Mouse (Mus musculus) A20 (cell line): ENCODE measurements at regions not wholly inside any gene's neighbourhood (a gene's known extent, or its start where the extent isn't known, plus 50 kb on each side); places are given as distances from the start of the nearest gene placed in this dataset.
"Not testable (repeated sequence)": the region's sequence is repeated elsewhere in the genome, so short reads cannot be mapped to it uniquely, and the experiment has no call there.

ENCODE experiments used
- DNase-seq: peaks from one replicate; pipeline ENCODE4 v3.0.0-alpha.2; 2011; ENCODE audit warnings: low read depth, low spot score

DNA sequence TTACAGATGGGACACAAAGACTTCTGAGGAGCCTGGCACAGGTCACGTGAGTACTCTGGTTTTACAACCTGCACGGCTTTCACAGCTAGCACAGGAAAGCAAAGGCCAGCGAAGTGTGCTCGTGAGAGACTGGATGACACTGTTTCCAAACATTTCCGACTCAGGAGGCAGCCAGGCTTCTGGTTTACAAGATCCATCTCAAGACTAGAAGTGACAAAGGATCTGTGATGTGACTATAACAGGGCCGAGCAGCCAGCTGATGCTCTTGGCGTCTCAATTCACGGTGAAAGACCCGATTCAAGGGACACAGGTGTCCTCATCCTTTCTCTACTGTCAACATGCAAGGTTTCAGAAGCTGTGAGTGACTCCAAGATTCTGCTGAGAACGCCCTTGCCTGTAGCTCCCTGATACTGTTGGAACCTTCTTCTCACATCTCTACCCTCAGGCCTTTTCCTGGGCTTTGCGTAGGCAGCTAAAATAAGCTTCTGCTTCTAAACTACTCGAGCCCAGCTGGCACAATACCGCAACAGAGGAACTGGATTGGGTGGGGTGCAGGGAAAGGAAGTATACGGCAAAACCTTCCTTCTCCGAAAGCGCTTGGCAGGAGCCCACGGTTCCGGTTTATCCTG, 300.3 kb downstream of the Abcc12 start:
- no peak for DNase-seq

DNA sequence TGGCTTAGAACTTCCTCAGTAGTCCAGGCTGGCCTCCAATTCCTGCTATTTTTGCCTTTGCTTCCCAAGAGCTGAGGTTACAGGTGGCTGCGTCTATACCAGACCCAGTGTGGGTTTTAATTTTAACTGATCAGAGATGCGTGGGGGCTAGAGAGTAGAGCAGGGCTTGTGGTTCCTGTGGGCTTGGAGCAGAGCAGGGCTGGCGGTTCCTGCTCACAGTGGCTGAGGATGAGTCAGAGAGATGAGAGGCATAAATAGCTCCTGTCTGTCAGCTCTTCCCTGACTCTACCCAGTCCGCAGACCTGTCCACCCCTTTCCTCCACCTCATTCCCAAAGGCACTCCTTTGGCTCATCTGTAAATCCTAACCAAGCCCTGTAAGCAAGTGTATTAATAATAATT, 304.8 kb downstream of the Abcc12 start:
- no peak for DNase-seq

DNA sequence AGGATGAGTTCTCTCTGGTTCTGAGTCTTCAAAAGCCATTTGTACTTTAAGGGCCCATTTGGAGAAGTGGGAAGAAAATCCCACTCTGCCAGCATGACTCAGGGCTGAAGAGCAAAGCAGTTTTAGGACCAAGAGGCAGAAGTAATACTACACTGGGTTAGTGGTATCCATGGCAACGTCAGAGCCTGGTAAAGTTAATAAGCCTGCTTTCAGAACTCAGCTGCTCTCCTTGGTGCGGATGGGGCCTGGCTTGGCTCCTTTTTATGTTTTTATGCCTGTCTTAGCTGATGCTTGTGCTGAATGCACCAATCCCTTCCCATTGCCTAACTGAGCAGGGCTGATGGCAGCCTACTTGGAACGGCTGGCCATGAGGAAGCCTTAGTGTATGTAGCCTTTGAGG, 306.7 kb downstream of the Abcc12 start:
- DNase-seq, result no peak

DNA sequence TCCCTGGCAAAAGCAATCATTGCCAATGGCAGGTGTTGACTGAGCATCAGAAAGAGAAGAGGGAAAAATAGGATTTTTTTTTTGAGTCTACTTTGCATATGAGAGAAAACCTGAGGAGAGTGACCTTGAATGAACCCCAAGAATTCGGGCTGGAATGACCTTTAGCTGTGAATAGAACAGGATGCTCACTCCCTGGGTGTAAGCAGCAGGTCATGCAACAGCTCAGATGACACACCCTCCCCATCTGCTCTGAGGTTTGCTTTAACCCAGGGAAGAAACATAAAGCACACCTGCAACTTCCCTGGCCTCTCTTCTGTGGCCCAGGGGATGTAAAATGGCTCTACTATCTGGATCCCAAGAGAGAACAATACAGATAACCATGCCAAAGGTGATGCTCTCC, 307.9 kb downstream of the Abcc12 start:
- DNase-seq, result no peak

DNA sequence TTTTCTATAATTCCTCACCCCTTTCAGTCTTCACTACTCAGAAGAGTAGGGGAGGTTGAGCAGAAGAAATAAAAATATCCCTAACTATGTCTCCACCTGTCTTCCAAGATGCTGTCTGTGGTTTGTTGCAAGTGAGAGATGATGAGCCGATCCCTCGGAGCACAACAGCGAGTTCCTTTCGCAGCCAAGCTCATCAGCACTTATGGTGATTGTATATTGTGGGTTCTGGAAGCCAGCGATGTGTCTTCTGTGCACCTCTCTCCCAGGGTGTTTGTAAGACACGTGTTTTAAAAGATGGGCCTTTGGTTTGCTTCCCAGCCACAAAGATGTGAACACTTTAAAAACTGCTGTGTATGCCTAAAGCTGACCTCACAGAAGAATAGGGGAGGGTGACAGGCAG, 309.0 kb downstream of the Abcc12 start:
- no peak for DNase-seq

DNA sequence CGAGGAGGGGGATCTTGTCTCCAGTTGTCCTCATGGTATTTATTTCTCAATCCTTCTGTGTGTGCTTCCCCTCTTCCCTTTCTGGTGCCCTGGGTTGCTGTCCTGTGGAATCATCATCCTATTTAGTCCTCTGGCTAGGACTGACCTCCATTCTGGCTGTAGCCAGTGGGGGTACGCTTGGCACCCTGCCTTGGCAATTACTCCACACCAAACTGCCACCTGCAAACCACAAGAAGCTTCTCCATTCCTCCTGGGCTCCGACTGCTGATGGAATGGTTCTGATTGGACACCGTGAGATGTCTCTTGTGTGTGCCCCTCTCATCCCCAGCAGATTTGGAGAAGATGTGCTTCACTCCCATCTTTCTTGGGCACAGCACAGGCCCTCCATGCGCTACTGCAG, 322.5 kb downstream of the Abcc12 start:
- DNase-seq, result no peak

DNA sequence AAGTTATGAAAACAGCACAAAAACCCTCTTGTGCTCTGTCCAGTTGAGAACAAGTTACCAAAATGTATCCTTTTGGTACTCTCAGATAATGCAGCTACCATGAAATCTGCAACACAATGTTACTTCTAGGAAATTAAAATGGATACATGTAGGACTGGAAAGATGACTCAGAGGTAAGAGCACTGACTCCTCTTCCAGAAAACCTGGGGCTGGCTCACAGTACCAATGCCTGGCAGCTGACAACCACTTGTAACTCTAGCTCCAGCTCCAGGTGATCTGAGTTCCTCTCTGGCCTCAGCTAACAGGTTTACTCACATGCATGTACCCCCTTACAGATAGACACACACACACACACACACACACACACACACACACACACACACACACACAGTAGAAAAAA, 325.1 kb downstream of the Abcc12 start:
- no peak for DNase-seq

DNA sequence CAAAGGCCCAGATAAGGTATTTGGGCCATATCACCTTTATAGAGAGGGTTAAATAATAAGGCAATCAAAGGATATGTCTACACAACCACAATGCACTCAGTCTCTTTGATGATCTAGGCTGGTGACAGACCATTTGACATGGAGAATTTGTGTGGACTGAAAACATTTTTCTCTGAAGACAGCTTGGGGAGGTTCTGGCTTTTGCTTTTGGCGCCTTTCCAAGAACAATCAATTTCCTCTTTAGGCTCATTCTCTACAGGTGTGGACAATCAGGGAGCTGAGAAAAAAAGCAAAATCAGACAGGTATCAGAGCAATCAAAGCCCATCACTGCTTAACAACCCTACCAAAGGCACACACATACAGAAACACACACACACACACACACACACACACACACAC, 325.8 kb downstream of the Abcc12 start:
- DNase-seq, result no peak

DNA sequence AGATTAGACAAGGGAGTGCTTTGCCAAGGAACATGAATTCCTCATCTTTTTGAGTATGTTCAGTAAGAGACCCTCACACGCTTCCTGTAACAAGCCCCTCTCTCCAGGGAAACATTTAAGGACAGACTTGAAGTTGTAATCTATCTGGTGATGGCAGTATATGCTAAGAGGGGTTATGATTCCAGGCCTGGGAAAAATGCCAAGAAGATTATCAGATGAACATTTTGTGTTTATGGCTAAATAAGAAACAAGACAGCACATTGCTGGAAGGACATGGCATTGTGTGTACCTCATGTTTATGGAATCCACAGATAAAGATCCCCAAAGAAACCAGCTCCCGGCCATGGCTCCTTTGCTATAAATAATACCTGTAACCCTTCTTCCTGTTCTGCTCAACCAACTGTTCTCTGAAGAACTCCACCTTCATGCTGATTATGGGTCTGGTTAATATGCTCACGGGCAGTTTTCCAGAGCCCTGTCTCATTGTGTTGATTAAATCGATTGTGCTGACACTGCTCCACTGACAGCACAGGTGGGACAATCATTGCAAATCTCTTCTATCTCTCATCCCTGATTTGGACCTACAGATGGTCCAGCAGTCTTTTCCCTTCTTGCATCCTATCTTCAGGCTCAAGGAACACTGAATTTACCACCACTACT, 327.7 kb downstream of the Abcc12 start:
- DNase-seq, result no peak

DNA sequence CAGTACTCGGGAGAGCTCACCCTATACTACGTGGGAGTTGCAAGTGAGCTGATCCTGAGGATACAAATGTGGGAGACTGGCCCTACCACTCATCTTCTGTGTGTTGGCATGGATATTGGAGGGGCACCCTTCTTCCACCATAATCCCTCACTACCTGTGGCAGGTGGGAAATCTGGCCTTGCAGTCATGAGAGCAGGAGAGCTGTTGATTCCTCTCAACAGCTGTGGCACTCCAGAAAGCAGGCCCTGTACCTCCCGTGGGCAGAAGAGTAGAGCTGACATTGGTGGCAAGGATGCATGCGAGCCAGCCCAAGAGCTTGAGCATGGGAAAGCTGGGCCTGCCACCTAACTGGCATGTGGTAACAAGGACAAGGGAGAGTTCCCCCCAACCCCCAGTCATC, 345.8 kb downstream of the Abcc12 start:
- DNase-seq, result no peak

DNA sequence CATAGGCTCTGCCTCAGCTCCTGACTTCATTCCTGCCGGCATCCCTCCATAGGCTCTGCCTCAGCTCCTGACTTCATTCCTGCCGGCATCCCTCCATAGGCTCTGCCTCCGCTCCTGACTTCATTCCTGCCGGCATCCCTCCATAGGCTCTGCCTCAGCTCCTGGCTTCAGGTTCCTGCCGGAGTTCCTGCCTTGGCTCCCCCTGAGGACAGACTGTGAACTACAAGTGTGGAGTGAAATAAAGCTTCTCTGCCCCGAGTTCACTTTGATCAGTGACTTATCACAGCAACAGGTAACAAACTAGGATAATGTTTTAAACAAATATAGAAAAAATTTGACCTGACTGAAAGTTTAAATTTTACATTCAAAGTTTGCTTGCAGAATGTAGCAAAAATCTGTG, 348.5 kb downstream of the Abcc12 start:
- not testable (repeated sequence) for DNase-seq

DNA sequence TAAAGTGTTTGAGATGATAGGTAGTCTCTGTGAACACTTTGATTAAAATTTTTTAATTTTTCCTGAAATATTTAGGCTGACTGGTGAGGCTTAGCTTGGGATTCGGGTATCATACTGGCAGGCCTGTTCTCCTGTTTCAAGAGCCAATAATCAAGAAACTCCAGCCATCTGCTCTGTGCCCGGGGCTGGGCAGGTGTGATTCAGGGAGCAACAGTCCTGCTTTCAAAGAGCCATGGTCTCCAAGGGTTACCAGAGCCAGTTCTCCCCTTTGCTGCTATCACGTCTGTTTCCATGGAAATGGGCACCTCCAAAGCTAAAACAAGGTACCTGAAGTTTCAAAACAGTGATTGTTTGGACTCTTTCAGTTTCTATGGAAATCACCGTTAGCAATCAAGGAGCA, 355.6 kb downstream of the Abcc12 start:
- no peak for DNase-seq

DNA sequence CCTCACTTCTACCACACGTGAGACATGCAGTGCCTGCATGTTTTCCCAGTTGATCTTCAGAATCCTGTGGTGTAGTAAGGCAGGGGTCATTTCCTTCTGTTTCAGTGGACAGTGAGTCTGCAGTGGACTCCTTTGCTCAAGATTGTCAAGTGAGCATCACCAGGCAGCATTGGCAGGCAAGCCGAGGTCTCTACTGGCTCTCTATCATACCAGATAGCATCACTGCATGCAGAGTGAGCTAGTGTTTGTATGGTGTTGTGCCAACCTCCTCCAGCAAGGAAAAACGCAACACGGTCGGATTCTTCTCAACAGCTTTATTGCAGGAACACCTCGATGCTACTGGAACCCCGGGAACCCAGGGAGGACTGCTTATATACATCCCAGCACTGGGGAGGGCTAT, 357.8 kb downstream of the Abcc12 start:
- DNase-seq, result no peak

DNA sequence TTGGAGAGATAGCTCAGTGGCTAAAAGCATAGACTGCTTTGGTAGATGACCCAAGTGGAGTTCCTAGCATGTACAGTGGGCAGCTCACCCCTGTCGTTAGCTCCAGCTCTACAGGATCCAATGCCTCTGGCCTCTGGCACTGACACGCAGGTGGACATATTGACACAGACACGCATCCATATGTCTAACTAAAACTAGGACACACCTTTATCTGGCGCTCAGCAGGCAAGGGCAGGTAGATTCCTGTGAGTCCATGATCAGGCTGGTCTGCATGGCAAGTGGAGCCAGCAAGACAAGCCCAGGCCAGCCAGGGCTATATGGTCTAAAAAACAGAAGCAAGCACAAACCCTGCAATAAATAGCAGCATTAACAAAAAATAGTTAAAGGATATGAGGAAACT, 358.3 kb downstream of the Abcc12 start:
- no peak for DNase-seq

DNA sequence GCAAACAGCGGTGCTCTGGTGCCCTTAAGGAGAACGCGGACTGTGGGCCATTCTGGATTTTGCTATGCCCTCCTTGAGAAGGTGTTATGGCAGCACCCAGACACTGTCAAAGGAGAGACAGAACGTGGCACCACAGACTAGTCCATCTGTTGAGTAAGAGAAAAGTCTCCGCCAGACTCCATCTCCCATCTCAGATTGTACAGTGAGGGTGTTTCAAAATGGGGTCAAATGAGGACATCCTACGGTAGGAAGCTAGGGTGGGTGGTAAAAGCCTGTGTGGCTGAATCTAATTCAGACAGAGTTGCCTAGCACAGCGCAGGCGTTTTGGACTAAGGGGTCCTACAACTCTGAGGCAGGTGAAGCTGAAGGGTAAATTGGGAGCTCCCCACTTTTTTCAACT, 366.1 kb downstream of the Abcc12 start:
- DNase-seq, result no peak

DNA sequence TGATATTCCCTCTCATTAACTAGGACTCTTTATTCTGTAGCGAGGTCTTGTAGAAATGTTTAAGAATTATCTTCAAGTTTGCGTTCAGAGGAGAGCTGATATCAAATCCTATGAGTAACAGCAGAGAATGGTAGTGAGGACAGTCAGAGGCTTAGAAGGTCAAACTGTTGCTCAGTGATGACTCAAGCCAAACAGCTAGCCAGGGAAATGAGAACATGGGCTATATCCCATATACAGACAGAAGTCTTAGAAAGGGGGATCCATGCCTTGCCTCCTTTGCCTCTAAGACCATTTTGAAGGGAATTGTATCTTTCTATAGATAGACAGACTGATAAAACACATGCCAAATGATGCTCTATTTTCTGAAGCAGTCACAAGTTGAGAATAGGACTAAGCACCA, 368.0 kb downstream of the Abcc12 start:
- DNase-seq, result no peak

DNA sequence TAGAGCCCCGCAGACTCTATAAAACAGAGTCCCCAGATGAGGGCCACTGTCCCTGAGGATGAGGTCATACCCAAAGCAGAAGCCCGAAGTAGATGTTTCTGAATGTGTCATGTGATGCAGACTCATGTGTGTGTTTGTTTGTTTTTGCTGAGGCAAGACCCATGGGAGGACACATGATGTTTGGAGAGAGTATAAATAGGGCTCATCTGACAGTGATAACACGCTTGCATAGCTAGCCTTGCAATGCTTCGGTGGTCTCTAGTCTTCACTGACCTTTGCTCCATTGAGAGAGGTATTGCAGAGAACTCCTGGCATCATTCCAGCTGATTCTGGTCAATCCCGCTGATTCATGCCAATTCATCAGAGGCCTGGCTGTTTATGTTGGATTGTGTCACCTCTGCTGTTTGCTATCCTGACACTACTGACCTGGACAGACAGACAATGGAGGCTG, 368.1 kb downstream of the Phkb start:
- no peak for DNase-seq

DNA sequence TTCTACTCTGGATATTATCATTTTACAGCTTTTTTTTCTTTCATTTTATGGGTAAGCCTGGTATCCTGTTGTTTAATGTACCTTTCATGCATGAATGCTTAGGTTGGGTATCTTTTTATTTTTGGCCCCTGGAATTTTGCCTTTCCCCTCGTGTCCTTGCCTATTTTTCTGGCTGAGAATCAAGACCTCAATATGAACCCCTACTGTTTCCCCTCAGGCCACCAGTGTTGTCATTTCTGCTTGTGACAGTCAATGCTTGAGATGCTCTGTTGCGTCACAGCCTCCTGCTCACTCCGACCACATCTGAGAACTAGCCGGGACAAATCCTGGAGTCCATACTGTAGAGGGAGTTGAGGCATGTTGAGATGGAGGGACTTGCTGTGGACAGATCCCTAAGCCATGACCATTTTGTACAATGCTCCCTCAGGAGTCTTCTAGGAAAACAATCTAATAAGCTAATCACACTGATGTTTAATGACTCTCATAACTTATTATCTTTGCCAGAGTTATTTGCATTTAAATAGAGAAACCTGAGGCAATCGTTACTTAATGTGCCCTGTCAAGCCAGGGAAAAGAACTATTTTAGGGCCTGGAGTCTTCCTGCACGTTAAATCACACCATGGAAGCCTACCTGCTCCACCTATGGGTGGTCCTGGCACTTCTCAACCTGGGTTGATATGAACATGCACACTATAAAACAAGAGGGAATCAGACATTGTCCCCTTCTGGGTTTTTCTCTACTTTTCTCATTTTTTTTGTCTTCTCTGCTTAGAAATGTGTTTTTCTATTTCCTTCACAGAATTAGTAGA, 363.9 kb downstream of the Phkb start:
- DNase-seq, result no peak

DNA sequence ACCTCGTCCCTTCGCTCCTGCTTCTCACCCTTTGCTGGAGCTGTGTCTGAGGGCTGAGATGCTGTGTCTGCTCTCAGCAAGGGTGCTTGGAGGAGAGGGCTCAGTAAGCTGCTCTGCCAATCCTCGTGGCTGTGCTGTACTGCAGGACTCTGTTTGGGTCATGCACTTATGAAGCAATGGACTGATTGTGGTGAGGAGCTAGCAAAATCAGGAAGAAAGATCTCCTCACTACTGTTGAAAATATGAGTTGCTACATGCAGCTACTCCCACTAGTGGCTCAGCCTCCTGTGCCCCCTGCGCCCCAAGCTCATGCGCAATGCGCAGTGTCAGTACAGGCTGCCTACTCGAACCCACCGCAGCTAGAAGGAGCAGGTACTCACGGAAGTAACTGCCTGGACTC, 362.3 kb downstream of the Phkb start:
- DNase-seq, result no peak

DNA sequence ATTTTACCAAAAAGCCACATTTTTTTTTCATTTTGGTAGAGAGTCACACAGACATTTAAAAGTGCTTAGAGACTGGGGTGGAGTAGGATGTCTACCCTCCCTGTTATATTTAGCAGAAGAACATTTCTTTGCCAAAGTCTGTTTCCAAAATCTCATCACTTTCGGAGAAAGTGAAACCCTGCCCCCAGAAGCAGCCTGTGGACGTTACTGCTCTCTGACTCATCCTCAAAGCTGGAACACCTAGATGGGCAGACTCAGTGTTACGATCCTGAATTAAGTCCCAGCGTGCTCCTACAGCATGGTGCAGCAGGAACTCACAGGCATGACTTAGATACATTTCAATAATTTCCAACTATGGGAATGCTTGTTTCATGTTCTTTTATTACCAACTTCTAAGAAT, 361.1 kb downstream of the Phkb start:
- DNase-seq, result no peak

DNA sequence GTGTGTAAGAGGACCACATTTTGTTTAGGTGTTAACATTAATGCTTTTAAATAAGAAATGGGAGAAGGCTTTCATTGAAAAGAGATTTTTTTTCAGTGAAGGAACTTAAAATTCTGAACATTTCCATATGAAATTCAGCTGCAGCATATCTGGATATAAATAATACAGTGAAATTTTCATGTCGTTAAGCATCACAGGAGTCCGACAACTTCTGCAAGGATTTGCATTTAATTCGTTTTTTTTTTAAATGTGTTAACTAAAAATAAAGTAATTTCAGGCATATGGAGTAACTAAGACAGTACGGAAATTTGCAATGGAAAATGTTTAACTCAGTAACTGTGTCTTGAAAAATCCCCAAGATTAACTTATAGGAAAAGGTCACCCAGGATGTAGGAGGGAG, 351.5 kb downstream of the Phkb start:
- no peak for DNase-seq

DNA sequence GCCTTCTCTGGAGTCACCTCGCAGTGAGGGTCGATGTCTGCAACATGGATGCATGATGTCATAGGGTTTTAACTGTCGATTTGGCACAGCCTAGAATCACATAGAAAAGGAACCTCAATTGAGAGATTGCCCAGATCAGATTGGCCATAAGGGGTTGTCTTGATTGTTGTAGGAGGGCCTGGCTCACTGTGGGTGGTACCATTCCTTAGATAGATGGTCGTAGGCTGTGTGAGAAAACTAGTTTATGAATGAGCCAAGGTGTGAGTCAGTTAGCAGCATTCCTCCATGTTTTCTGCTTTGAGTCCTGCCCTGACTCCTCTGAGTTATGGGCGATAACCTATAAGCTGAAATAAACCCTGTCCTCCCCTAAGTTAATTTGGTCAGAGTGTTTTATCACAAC, 343.9 kb downstream of the Phkb start:
- no peak for DNase-seq

DNA sequence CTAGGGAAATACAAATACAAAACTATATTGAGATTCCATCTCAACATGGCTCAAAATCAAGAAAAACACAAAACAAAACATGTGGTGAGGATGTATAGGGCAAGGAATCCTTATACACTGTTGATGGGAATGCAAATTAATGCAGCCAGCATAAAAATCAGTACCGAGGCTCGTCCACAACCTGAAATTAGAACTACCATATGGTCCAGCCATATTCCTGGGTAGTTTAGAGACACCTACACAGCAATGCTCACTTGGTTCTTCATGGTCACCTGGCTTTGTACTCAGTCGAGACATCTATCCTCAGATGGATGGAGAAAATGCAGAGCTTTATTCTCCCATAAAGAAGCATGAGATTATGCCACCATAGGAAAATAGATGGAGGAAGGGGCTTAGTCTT, 340.0 kb downstream of the Phkb start:
- no peak for DNase-seq
